Mouse (Mus musculus) forebrain, embryonic 10.5 days (tissue): ENCODE data around the gene R3hdm2. TPM values are rescaled to one million over a fixed set of nuclear protein-coding genes. Genes with fewer than 3 reads are reported as not detected.

Experiments used
- DNase-seq: peaks from one replicate; pipeline ENCODE4 v3.0.0-alpha.2; 2017; ENCODE audit warnings: low spot score; ENCODE audit errors: extremely low spot score
- H3K27ac ChIP-seq: fragments of 300-500 bp; sonication (generic); 2 replicates; pipeline ENCODE4 v1.5.1; 2016; ENCODE audit warnings: mild to moderate bottlenecking
- H3K27me3 ChIP-seq: fragments of 300-500 bp; sonication (generic); 2 replicates; pipeline ENCODE4 v1.6.1; 2016; ENCODE audit warnings: mild to moderate bottlenecking; ENCODE audit not compliant: poor library complexity, severe bottlenecking
- H3K36me3 ChIP-seq: fragments of 300-500 bp; sonication (generic); replicated peaks from 2 replicates; pipeline ENCODE4 v1.6.1; 2016; ENCODE audit warnings: mild to moderate bottlenecking, moderate library complexity
- H3K4me1 ChIP-seq: fragments of 300-500 bp; sonication (generic); 2 replicates; pipeline ENCODE4 v1.6.1; 2016
- H3K4me3 ChIP-seq: fragments of 300-500 bp; sonication (generic); 2 replicates; pipeline ENCODE4 v1.5.1; 2016; ENCODE audit warnings: mild to moderate bottlenecking, moderate library complexity
- H3K9me3 ChIP-seq: fragments of 300-500 bp; sonication (generic); 2 replicates; pipeline ENCODE4 v1.6.1; 2016; ENCODE audit warnings: mild to moderate bottlenecking, moderate library complexity
- WGBS: fragments of 180-500 bp; shearing (Covaris S2); methylation state at CpG from one replicate; pipeline ENCODE4 v1.1.7; 2016; 5-methylcytosine and 5-hydroxymethylcytosine counted together
- polyA plus RNA-seq: library from polyadenylated mRNA; unstranded; fragments of >200 nt; fragmentation: Nextera tagmentation; extraction: Ambion mirVana; gene quantifications from 2 replicates; pipeline ENCODE4 v1.2.1, GENCODE M21; 2016

The R3hdm2 gene
- polyA plus RNA-seq, 1 experiment from 2014 or later: 27.2 TPM

DNA sequence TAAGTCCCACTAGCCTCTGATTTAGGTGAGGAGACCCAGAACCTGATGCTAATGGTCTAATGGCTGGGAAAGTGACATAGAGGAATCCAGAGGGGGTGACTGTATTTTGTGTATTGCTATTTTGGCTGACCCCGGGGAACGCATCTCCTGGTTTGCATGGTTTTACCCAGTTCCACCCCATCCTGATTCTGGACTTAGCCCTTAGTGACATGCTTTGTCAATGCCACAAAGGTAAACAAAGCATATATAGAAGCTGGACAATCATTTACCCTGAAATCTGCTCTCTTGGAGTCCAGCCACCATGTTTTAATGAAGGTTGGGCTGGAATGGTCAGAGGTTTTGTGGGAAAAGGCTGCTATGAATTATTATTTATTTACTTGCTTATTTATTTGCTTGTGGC, 11.9 kb upstream of the R3hdm2 start:
- Histone ChIP-seq H3K27ac (no peak overlapping the region), H3K4me1 (peaks cover 37% of the 10 kb centered on the region), H3K9me3 (no peaks in the 10 kb centered on the region), H3K36me3 (no peaks in the 10 kb centered on the region), H3K4me3 (no peak overlapping the region), H3K27me3 (no peaks in the 10 kb centered on the region; the same call in 1 of the 2 replicates)
- WGBS: 76% methylated on average over 2 of the region's 2 CpGs
- DNase-seq: no peak

DNA sequence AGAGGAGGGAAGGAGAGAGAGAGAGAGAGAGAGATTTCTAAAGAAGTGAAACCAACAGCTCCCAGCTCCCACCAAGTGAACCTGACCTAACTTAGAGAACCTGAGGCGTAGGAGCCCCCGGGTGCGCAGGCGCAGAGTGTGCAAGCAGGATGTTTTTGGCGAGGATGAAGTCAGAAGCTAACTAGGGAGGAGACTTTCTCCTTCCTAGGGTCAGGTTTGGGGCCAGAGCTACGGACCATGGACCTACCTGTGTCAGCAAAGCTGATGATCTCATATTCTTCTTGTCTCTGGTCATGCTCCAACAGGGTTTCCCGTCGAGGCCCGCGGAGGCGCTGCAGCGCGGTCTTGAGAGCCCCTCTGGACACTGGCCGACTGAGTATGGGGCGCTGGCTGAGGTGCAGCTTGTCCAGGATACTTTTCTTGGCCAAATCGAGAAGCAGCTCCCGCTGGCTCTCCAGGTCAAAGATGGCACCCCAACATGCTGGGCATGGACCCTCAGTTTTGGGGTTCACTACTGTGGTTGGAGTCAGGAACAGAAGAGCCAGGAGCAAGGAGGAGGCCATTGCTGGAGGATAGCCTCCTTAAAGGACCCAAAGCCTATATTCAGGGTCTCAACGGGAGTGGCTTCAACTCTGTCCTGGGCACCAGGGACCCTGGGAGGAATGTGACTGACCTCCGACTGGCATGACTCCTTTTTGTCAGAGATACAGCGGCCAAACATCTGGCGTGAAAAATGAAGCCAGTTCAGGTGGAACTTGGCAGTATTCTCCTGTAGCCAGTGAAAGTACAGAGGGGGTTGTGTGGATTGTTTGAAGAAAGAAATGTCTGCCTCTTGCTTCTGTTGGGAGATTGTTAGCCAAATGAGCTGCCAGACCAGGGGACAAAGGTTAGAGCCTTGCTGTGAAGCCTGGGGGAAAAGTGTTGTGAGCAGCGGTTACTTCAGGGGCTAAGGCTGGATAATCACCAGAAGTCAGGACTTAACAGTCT, 10.0 kb upstream of the R3hdm2 start, which contains the start of gene Inhbc:
Gene Inhbc, minus strand, starts transcription at position 598 of the 987 bp plus-strand sequence.
- Histone ChIP-seq H3K36me3 (no peaks in the 10 kb centered on the region), H3K4me1 (peaks cover 37% of the 10 kb centered on the region)

DNA sequence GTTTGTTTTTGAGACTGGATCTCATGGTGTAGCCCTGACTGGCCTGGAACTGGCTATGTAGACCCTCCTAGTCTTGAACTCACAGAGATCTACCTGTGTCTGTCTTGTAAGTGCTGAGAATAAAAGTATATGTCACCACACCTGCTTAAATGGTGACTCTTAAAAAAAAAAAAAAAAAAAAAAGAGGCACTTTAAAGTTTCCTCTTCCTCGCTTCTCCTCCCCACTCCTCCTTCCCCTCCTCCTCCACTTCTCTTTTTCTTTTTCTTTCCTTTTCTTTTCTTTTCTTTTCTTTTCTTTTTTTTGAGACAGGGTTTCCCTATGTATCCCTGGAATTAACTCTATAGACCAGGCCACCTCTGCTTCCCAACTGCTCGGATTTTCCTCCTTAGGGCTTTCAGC, 9.1 kb upstream of the R3hdm2 start:
- no peaks in the 10 kb centered on the region for H3K9me3 ChIP-seq
- H3K27me3 ChIP-seq: no peaks in the 10 kb centered on the region; the same call in 1 of the 2 replicates
- no peak for DNase-seq
- H3K36me3 ChIP-seq: no peaks in the 10 kb centered on the region
- H3K4me3 ChIP-seq: no peak overlapping the region
- peaks cover 37% of the 10 kb centered on the region for H3K4me1 ChIP-seq
- H3K27ac ChIP-seq: no peak overlapping the region
- WGBS: 72% methylated on average over 2 of the region's 2 CpGs

More for the DNA sequence above, 10.0 kb upstream of the R3hdm2 start, which contains the start of gene Inhbc:
- Histone ChIP-seq H3K27me3 (no peaks in the 10 kb centered on the region; the same call in 1 of the 2 replicates), H3K27ac (0 out of 2 replicates have a peak within 1 kb of the TSS, but pooled peaks have one; percentile 30), H3K4me3 (no peak within 1 kb of the TSS), H3K9me3 (no peaks in the 10 kb centered on the region)
- no peak for DNase-seq
- WGBS: 76% methylated on average over 22 of the region's 22 CpGs

DNA sequence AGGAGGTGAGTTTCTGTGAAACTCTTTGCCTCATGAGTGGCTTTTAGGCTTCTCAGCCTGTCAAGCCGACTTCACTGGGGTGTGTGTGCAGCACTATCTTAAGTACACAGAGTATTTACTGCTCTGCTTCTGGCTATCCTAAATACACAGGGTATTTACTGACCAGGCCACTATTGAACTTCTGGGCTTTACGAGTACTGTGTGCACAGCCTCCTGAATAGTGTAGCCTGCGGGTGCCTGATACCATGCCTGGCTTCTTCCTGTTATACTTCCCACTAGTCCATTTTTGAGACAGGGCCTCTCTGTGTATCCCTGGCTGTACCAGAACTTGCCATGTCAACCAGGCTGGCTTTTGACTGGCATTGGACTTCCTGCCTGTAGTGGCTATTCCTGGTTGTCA, 2.4 kb upstream of the R3hdm2 start:
- Histone ChIP-seq H3K27me3 (no peaks in the 10 kb centered on the region), H3K4me1 (peaks cover 27% of the 10 kb centered on the region), H3K27ac (no peak overlapping the region), H3K36me3 (no peaks in the 10 kb centered on the region), H3K9me3 (no peaks in the 10 kb centered on the region), H3K4me3 (no peak overlapping the region)
- DNase-seq: no peak
- 78% methylated on average over 3 of the region's 3 CpGs for WGBS

DNA sequence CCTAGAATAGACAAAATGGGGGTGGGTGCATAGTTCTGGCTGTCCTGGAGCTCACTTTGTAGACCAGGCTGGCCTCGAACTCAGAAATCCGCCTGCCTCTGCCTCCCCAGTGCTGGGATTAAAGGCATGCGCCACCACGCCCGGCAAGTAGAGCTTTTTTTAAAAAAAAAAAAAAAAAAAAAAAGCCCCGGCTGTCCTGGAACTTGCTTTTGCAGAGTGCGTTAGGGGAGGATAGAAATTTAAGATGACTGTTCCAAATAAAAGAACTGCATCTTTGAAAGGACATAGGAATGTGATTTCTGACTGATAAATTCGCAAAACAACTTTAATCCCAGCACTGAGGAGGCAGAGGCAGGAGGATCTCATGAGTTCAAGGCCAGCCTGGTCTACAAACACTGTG, 473 bp upstream of the R3hdm2 start:
- Histone ChIP-seq H3K9me3 (no peaks in the 10 kb centered on the region), H3K4me3 (peak overlapping the region; percentile 69), H3K27ac (peak overlapping the region; percentile 93), H3K4me1 (peaks cover 27% of the 10 kb centered on the region), H3K27me3 (no peaks in the 10 kb centered on the region), H3K36me3 (no peaks in the 10 kb centered on the region)
- WGBS: 87% methylated on average over 8 of the region's 8 CpGs
- DNase-seq: no peak

DNA sequence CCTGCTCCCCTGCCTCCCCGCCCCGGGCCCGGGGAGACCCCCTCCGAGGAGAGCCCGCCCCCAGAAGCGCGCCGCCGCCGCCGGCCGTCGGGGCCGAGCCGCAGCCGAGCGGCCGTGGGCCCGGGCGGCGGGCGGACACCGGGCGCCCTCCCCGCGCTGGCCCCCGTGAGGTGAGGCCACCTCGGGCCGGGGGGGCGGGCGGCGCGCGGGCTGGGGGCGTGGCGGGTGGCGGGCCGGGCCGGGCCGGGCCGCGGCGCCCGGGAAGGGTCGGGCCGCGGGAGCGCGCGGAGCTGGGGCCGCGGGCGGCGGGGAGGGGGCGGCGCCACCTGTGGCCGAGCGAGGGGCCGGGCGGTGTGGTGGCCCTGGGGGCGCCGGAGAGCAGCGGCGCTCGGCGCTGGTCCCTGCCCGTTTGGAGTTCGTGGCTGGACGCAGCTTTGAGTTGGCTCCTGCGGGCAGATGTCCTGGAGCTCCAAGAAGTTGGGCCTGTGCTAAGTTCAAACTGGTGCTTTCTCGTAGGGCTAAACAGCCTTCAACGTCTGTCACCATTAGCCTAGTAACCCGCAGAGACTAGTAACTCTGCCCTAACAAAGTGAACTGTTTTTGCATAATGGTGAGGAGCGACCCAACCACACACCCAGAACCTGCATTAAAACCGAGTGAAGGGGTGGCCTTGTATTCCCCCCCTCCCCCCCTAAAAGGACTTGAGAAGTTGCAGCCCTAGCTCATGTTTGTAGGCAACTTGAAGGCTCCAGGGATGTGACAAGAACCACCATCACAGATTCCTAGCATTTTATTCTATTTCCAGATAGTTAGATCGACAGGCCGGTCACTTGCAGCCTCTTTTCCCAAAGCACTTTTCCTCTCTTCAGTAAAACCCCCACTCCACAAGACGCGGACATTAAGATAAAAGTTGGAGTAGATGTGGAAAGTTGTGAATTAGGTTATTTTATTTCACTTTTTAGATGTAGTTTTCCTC, 928 bp downstream of the R3hdm2 start:
- no peaks in the 10 kb centered on the region for H3K27me3 ChIP-seq
- no peaks in the 10 kb centered on the region for H3K36me3 ChIP-seq
- DNase-seq: peak; percentile 75
- WGBS: 3% methylated on average over 73 of the region's 79 CpGs
- peak overlapping the region; percentile 93 for H3K27ac ChIP-seq
- no peaks in the 10 kb centered on the region for H3K9me3 ChIP-seq
- peak overlapping the region; percentile 69 for H3K4me3 ChIP-seq
- H3K4me1 ChIP-seq: peaks cover 27% of the 10 kb centered on the region

DNA sequence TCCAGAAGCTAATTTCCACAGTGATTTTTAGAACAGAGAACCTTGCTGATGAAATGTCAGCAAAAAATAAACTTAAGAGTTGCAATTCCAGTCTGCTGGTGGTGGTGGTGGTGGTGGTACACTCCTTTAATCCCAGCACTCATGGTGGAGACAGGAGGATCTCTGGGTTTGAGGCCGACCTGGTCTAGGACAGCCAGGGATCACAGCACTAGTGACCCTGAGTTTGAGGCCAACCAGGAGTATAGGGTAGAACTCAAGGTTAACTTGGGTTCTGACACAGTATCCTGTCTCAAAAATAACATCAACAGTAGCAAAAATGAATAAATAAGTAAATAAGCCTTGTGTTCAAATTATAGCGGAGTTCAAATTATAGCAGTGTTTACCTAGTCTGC, 1.6 kb downstream of the R3hdm2 start:
- H3K27me3 ChIP-seq: no peaks in the 10 kb centered on the region
- no peaks in the 10 kb centered on the region for H3K36me3 ChIP-seq
- peaks cover 27% of the 10 kb centered on the region for H3K4me1 ChIP-seq
- DNase-seq: no peak
- peak overlapping the region; percentile 69 for H3K4me3 ChIP-seq
- whole genome bisulfite sequencing: 60% methylated on average over 2 of the region's 2 CpGs
- no peaks in the 10 kb centered on the region for H3K9me3 ChIP-seq
- peak overlapping the region; percentile 93 for H3K27ac ChIP-seq

DNA sequence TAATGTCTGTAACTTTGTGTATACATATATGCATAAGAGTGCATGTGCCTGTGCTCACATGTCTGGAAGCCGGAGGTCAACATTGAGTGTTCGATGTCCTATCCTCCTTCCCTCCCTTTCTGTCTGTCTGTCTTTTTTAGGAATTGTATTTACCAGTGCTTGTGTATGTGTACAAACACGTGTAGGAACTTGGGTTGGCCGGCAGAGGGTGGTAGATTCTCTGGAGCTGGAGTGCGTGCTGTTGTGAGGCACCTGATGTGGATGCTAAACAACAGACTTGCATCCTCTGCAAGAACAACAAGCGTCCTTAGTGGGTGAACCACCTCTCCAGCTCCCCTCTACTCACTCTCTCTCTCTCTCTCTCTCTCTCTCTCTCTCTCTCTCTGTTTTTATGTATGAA, 11.6 kb downstream of the R3hdm2 start:
- Histone ChIP-seq H3K9me3 (no peaks in the 10 kb centered on the region), H3K4me1 (no peaks in the 10 kb centered on the region), H3K27me3 (no peaks in the 10 kb centered on the region), H3K36me3 (peaks cover 47% of the 10 kb centered on the region), H3K27ac (no peak overlapping the region), H3K4me3 (no peak overlapping the region)
- WGBS: 82% methylated on average over 6 of the region's 6 CpGs
- no peak for DNase-seq

DNA sequence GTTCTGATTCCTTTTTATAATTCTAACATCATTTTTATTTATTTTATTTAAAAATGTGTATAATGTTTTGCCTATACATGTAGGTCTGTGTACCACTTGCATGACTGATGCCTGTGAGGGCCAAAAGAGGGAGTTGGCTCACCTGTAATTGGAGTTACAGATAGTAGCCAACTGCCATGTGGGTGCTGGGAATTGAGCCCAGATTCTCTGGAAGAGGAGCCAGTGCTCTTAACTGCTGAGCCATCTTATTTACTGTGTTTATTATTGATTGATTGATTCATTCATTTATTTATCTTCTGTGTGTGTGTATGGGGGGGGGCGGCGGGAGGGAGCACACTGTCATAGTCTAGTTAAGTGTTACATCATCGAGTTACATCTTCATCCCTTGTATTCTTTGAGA, 24.6 kb downstream of the R3hdm2 start:
- DNase-seq: no peak
- H3K4me3 ChIP-seq: no peak overlapping the region
- no peaks in the 10 kb centered on the region for H3K9me3 ChIP-seq
- H3K27me3 ChIP-seq: no peaks in the 10 kb centered on the region
- no peaks in the 10 kb centered on the region for H3K4me1 ChIP-seq
- H3K36me3 ChIP-seq: peaks cover 38% of the 10 kb centered on the region
- H3K27ac ChIP-seq: no peak overlapping the region
- 95% methylated on average over 3 of the region's 3 CpGs for WGBS

DNA sequence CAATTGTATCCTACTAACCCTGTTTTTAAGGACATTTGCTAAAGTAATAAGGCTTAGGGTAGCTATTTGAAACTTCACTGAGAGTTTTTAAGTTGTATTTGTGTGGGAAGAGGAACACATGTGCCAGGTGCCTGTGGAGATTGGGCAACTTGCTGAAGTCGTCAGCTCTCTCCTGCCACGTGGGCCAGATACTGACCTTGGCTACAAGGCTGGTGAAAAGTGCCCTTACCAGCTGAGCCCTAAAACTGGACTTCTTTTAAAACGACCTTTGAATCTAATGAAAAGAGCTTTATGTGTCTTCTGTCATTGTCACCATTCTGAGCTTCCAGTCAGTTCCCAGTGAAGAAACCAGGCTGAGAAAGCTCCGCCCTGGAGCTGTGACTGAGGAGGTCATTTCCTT, 27.3 kb downstream of the R3hdm2 start:
- 72% methylated on average over 4 of the region's 4 CpGs for WGBS
- Histone ChIP-seq H3K36me3 (peaks cover 11% of the 10 kb centered on the region; the same call in 1 of the 2 replicates), H3K4me3 (no peak overlapping the region), H3K27me3 (no peaks in the 10 kb centered on the region), H3K4me1 (peaks cover 8% of the 10 kb centered on the region), H3K9me3 (no peaks in the 10 kb centered on the region), H3K27ac (no peak overlapping the region)
- no peak for DNase-seq

DNA sequence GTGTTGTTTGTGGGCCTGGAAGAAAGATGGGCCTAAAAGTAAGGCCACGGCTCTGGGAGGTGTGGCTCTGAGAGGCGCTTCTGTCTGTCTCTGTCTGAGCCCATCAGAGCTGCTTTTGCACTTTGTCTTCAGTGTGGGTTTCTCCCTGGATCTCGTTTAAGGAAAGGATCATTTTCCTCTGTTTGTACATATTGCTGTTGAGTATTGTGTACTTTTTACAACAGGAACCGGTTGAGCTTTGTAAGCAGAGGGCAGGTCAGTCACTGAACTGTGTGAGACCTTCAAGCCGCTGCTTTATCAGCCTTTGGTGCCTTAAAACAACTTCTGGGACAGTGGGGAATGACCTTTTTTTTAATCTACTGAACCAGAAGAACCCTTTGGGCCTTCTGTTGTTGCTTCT, 32.0 kb downstream of the R3hdm2 start:
- Histone ChIP-seq H3K4me3 (no peak overlapping the region), H3K4me1 (peaks cover 10% of the 10 kb centered on the region), H3K36me3 (peaks cover 11% of the 10 kb centered on the region), H3K9me3 (no peaks in the 10 kb centered on the region), H3K27me3 (no peaks in the 10 kb centered on the region), H3K27ac (no peak overlapping the region)
- WGBS: 49% methylated on average over 5 of the region's 5 CpGs
- DNase-seq: no peak

DNA sequence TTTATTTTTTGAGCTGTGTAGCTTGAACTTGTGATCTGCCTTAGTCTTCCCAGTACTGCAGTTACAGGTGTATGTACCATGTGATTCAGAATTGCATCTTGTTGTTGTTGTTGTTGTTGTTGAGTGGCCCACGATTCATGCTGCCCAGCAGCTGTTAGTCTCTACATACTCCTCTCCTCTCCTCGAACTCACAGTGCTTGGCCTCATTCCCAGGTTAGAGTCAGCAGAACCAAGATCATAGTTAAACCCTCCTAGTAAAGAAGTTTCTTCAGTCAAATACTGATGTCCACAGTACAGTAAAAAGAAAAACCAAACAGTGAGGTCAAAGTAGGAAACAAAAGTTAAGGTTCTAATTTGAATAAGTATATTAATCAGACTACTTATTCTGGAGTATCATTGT, 32.6 kb downstream of the R3hdm2 start:
- Histone ChIP-seq H3K9me3 (no peaks in the 10 kb centered on the region), H3K4me1 (peaks cover 10% of the 10 kb centered on the region), H3K4me3 (no peak overlapping the region), H3K36me3 (peaks cover 7% of the 10 kb centered on the region; the same call in 1 of the 2 replicates), H3K27ac (no peak overlapping the region), H3K27me3 (no peaks in the 10 kb centered on the region)
- 92% methylated on average over 2 of the region's 2 CpGs for WGBS
- no peak for DNase-seq
